Mouse (Mus musculus): ENCODE measurements around the gene Tssc4. TPM values are rescaled to one million over a fixed set of nuclear protein-coding genes. Genes with fewer than 3 reads are reported as not detected.

Tssc4 gene
- polyA plus RNA-seq, 1 experiment from 2014 or later = 134 TPM

DNA sequence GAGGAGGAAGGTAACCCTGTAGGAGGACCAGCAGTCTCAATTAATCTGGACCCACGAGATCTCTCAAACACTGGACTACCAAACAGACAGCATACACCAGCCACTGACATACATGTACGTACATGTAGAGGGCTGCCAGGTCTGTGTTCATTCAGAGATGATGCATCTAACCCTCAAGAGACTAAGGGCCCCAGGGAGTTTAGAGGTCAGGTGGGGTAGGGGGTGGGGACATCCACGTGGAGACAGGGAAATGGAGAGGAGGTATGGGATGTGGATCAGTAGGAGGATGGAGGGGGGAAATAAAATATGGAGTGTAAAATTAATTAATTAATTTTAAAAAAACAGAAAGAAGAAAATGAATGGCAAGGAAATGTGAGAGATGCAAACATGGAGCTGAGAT lies 32.3 kb upstream of the Tssc4 start:
- Histone ChIP-seq H3K4me3 (no peak overlapping the region), H3K36me3 (no peaks in the 10 kb centered on the region; the same call in 1 of the 2 replicates), H3K27ac (no peak overlapping the region), H3K9me3 (no peaks in the 10 kb centered on the region), H3K4me1 (replicated peaks) (peaks cover 3% of the 10 kb centered on the region), H3K27me3 (ENCODE audit: insufficient read depth, poor library complexity, severe bottlenecking) (no peaks in the 10 kb centered on the region)
- no peak for DNase-seq (ENCODE audit: low spot score)
- WGBS = 89% methylated on average over 3 of the region's 3 CpGs

DNA sequence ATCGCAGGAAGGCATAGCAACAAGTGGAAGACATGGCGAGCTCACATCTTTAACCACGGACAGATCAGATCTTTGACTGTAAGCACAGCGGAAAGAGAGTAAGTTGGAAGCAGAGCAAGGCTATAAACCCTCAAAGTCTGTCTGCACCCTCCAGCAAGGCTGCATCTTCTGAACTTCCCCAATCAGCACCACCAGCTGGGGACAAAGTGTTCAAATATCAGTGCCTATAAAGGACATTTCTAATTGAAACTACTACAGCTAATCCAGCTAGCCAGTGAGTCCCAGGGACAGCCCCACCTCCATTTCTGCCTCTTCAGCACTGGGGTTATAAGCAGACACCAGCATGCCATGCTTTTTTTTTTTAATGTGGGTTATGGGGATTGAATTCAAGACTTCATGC lies 31.7 kb upstream of the Tssc4 start:
- H3K36me3 ChIP-seq = no peaks in the 10 kb centered on the region; the same call in 1 of the 2 replicates
- H3K27ac ChIP-seq = no peak overlapping the region
- 91% methylated on average over 4 of the region's 4 CpGs for WGBS
- H3K4me1 ChIP-seq (replicated peaks) = peaks cover 8% of the 10 kb centered on the region
- no peak overlapping the region for H3K4me3 ChIP-seq
- H3K9me3 ChIP-seq = no peaks in the 10 kb centered on the region
- H3K27me3 ChIP-seq (ENCODE audit: insufficient read depth, poor library complexity, severe bottlenecking) = no peaks in the 10 kb centered on the region
- DNase-seq (ENCODE audit: low spot score) = no peak

DNA sequence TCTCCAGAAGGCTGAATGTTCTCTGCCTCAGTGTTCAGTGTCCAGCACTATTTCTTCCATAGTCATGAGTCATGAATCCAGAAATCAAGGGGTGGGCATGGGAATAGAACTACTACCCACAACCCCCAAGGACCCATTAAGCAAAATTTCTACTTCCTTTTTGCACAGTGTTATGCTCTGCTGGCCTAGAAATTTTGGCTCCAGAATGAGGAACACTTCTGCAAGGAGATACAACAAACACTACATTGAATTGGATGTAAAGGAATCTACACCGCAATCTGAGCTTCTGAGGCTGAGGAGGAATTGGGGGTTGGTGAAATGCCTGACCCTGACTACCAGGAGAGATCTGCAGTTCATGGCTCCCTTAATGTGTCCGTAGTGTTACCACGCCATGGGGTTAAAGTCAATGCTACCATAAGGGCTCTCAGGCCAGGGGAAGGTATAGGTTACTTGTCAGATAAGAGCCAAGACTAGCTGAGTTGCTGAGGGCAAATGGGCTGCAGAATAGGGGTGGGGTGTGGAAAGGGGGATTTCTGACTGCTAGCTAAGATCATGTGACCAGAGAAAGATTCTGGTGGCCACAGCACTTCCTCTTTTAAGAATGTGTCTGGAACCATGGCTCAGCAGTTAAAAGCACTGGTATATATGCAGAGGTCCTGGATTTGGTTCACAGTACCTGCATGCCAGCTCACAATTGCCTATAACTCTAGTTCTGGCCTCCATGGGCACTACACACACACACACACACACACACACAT lies 30.7 kb upstream of the Tssc4 start:
- Histone ChIP-seq H3K9me3 (no peaks in the 10 kb centered on the region), H3K4me1 (replicated peaks) (peaks cover 11% of the 10 kb centered on the region), H3K4me3 (no peak overlapping the region), H3K27ac (no peak overlapping the region), H3K36me3 (no peaks in the 10 kb centered on the region), H3K27me3 (ENCODE audit: insufficient read depth, poor library complexity, severe bottlenecking) (no peaks in the 10 kb centered on the region)
- no peak for DNase-seq (ENCODE audit: low spot score)
- 89% methylated on average over 3 of the region's 3 CpGs for WGBS

DNA sequence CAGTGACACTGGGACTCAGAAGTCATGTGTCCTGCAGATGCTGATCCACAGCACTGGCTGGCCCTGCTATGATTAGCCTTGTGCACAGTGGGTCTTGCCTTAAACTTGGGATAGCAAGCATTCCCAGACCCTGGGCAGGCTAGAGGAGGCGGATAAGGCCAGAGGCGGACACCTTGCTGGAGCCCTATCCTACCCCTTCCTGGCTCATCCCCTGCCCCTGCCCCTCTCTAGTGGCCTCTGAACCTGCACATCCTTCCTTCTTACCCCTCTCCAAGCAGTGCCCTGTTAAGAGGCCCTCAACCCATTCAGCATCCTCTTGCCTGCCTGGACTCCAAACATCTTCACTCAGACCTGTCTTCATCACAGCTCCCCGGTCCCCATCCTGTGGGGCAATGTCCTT lies 28.5 kb upstream of the Tssc4 start:
- Histone ChIP-seq H3K36me3 (no peaks in the 10 kb centered on the region), H3K4me3 (no peak overlapping the region)
- WGBS = 93% methylated on average over 3 of the region's 3 CpGs

DNA sequence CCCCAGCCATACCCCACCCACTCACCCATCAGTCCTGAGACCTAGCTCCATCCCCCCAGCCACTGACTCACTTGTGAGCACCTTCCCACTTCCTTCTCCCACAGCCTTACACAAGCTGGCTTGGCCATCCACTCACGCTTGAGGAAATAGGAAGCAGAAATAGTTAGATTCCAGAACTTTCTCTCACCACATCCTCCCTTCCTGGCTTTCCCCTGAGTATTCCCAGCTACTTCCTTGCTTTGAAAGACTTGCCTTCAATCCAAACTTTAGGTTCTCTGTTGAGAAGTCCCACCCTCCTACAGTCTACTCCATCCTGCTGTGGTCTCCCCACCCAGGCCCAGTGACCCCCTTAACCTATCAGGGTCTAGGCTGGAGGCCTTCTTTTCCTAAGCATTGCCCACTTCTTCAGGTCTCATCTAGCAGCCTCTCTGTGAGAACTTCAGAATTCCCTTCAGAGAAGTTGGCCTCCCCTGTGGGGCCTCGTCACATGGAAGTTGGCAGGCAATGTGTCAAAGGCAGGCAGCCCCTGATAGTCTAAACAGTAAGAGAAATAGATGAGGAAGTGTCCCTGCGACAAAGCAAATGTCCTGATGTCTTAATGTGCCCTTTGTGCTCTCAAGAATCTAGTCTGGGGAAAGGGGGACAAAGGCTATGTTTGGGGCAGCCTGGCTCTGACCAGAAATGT lies 27.8 kb upstream of the Tssc4 start:
- 83% methylated on average over 3 of the region's 3 CpGs for WGBS
- Histone ChIP-seq H3K4me3 (no peak overlapping the region), H3K9me3 (no peaks in the 10 kb centered on the region), H3K27ac (peak overlapping the region; percentile 41; the same call in 1 of the 2 replicates), H3K36me3 (no peaks in the 10 kb centered on the region), H3K27me3 (ENCODE audit: insufficient read depth, poor library complexity, severe bottlenecking) (no peaks in the 10 kb centered on the region), H3K4me1 (replicated peaks) (peaks cover 11% of the 10 kb centered on the region)
- DNase-seq (ENCODE audit: low spot score) = no peak

More for the DNA sequence above, 28.5 kb upstream of the Tssc4 start:
- Histone ChIP-seq H3K27me3 (ENCODE audit: insufficient read depth, poor library complexity, severe bottlenecking) (no peaks in the 10 kb centered on the region), H3K27ac (no peak overlapping the region), H3K4me1 (replicated peaks) (peaks cover 11% of the 10 kb centered on the region), H3K9me3 (no peaks in the 10 kb centered on the region)
- DNase-seq (ENCODE audit: low spot score) = no peak

DNA sequence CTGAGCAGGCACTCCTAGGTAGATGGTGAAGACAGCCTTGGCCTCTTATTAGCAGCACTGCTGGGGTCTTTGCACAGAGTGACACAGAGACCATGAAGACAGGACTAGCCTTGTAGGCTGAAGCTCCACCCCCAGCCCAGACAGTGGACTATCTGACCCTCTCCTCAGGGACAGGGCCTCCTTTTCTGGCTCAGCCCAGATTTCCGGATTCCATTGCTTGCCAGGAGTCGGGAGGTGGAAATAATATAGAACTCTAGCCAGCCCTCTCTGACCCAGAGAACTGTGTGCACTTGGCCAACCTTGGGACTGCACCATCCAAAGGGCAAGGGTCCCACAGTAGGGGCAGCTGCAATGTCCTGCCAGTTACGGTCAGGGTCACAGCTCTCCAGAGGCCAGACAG lies 27.0 kb upstream of the Tssc4 start:
- H3K9me3 ChIP-seq = no peaks in the 10 kb centered on the region
- DNase-seq (ENCODE audit: low spot score) = no peak
- H3K27me3 ChIP-seq (ENCODE audit: insufficient read depth, poor library complexity, severe bottlenecking) = no peaks in the 10 kb centered on the region
- WGBS = 64% methylated on average over 3 of the region's 3 CpGs
- peaks cover 11% of the 10 kb centered on the region for H3K4me1 ChIP-seq (replicated peaks)
- no peaks in the 10 kb centered on the region for H3K36me3 ChIP-seq
- H3K27ac ChIP-seq = peak overlapping the region; percentile 41; the same call in 1 of the 2 replicates
- H3K4me3 ChIP-seq = no peak overlapping the region

DNA sequence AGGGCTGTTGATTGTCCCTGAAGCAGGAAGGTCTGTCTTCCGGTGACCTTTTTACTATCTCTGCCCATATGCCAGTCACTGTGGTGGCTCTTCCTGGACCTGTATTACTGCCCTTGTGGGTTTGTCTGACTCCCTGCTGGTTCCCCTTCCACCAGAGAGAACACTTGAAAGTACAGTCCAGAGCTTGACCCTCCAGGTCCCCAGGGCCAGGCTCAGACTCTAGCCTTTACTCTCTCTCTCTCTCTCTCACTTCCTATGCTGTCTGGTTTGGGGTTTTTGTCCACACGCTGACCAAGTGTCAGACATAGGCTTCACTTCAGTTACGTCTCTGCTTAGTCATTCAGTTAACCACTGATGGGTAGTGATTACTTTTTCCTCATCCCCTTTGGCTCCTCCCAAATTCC lies 26.1 kb upstream of the Tssc4 start:
- Histone ChIP-seq H3K36me3 (no peaks in the 10 kb centered on the region), H3K4me1 (replicated peaks) (peaks cover 11% of the 10 kb centered on the region), H3K27me3 (ENCODE audit: insufficient read depth, poor library complexity, severe bottlenecking) (no peaks in the 10 kb centered on the region), H3K27ac (0 out of 2 replicates have a peak overlapping the region, but pooled peaks have one; percentile 16), H3K4me3 (no peak overlapping the region), H3K9me3 (no peaks in the 10 kb centered on the region)
- no peak for DNase-seq (ENCODE audit: low spot score)
- 94% methylated on average over 3 of the region's 3 CpGs for WGBS

DNA sequence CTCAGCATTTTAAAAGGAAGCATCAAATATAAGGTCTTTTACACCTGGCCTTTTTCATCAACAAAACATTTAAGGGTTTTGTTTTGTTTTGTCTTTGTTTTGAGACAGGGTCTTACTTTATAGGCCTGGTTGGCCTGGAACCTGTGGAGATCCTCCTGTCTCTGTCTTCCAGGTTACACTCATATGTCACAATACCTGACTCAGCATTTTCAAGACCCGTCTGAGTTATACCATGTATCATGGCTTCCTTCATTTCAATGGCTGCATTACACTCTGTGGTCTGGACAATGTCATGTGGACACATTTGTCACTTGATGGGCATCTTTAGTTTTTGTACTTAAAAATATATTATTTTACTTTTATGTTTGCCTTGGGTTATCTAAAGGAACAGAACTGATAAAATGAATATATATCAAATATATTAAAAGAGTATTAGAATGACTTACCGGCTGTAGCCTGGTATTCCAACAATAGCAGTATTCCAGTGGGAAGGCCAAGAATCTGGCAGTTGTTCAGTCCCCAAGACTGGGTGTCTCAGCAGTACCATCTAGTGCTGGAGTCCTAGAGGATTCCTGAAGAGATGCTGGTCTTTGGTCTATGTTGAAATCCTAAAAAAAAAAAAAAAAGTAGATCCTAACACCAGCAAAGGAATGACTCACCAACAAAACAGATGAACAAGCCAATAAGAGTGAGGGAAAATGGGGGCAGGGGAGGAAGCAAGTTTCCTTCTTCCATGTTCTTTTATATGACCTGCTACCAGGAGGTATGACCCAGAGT lies 24.8 kb upstream of the Tssc4 start:
- no peaks in the 10 kb centered on the region for H3K27me3 ChIP-seq (ENCODE audit: insufficient read depth, poor library complexity, severe bottlenecking)
- no peak for DNase-seq (ENCODE audit: low spot score)
- no peak overlapping the region for H3K4me3 ChIP-seq
- H3K4me1 ChIP-seq (replicated peaks) = peaks cover 11% of the 10 kb centered on the region
- no peaks in the 10 kb centered on the region for H3K9me3 ChIP-seq
- WGBS = 92% methylated on average over 2 of the region's 2 CpGs
- H3K27ac ChIP-seq = no peak overlapping the region
- H3K36me3 ChIP-seq = no peaks in the 10 kb centered on the region

DNA sequence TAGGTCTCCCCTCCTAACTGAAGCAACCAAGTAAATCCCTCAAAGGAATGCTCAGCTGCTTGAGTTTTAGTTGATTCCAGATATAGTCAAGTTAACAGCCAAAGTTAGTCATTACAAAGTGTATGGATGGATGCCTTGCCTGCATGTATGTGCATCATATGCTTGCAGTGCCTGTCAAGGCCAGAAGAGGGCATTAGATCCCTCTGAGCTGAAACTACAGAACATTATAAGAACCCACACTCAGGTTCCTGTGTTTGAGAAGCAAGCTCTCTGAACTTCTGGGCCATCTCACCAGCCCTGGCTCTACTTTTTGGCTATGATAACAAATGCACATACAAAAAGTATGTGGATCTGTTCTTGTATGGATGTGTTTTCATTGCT lies 24.2 kb upstream of the Tssc4 start:
- Histone ChIP-seq H3K4me1 (replicated peaks) (peaks cover 11% of the 10 kb centered on the region), H3K9me3 (no peaks in the 10 kb centered on the region), H3K27ac (no peak overlapping the region), H3K36me3 (no peaks in the 10 kb centered on the region), H3K27me3 (ENCODE audit: insufficient read depth, poor library complexity, severe bottlenecking) (no peaks in the 10 kb centered on the region), H3K4me3 (no peak overlapping the region)
- no peak for DNase-seq (ENCODE audit: low spot score)

DNA sequence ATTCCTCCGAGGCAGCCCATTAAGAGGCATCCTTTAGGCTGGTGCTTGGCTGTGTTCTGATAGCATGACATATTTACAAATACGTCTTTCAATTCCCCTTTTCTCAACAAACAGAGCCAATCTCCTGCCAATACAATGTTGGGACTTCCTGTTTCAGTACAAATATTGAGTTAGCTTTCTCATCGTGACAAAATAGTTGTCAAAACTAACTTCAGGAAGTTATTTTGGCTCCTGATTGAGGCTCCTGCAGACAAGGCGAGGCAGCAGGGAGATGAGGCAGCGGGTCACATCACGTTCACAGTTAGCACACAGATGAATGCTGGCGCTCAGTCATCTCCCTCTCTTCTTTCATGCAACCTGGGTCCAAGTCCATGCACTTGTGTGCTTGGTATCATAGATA lies 22.7 kb upstream of the Tssc4 start:
- Histone ChIP-seq H3K4me3 (no peak overlapping the region), H3K9me3 (no peaks in the 10 kb centered on the region), H3K36me3 (no peaks in the 10 kb centered on the region), H3K27me3 (ENCODE audit: insufficient read depth, poor library complexity, severe bottlenecking) (no peaks in the 10 kb centered on the region; the same call in 1 of the 2 replicates), H3K27ac (no peak overlapping the region), H3K4me1 (replicated peaks) (peaks cover 11% of the 10 kb centered on the region)
- no peak for DNase-seq (ENCODE audit: low spot score)
- 84% methylated on average over 7 of the region's 7 CpGs for WGBS

DNA sequence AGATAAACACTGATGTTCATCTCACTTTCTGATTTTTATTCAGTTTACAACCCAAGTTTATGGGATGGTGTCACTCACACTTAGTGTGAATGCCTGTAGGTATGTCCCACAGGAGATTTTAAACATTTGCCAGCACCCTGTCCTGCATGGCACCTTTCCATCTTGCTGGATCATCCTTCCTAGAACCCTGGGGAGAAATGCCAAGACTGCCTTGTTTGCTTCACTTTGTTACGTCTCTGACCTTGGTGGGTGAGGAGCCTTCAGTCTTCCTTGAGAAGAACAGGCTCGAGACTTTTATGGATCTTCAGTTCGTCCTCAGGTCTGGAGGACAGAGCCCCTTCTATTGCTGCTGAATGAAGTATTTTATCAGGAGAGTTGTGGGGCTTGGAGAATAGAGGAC lies 19.7 kb upstream of the Tssc4 start:
- Histone ChIP-seq H3K4me1 (replicated peaks) (peaks cover 22% of the 10 kb centered on the region), H3K27me3 (ENCODE audit: insufficient read depth, poor library complexity, severe bottlenecking) (no peaks in the 10 kb centered on the region; the same call in 1 of the 2 replicates), H3K36me3 (no peaks in the 10 kb centered on the region), H3K4me3 (no peak overlapping the region), H3K9me3 (no peaks in the 10 kb centered on the region), H3K27ac (no peak overlapping the region)
- no peak for DNase-seq (ENCODE audit: low spot score)
- 80% methylated on average over 3 of the region's 3 CpGs for WGBS

DNA sequence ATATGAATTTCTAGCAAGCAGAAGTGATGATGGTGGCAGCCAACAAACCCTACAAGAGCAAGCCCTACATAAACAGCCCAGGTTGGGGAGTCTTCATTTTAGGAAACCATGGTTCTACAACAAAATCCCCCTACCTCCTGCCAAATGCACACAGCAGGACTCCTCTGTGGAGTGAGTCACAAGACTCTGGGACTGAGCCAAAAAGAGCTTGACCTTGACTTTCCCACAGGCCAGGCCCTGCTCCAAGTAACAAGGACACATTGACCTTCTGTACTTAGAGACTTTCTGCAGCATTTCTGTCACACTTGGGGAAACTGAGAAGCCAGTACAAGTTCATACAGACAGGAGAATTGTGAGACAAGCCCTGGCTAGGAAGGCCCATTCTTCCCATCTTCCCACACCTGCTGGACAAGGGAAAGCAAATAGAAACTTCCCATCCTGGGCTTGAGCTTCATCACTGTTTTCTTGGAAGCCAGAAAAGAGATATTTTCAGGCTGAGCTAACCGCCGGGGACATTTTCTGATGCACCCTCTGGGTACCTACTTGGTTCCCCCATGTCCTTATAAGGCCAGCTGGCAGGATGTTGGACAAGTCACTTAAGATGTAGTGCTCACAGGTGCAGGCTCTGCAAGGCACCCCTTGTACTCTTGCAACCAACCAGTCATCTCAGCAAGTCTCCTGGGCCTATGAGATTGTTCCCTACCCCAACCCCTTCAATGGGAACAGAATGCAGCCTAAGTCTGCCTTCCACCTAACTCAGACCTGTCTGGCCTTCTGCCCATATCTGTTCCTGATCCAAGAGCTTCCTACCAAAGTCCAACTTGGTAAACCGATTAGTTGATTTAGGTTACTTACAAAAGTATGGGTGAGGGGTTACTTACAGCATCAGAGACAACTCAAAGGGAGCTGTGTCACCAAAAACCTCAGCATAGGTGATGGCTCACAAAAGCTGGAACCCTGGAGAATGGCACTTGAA lies 18.9 kb upstream of the Tssc4 start:
- no peaks in the 10 kb centered on the region for H3K9me3 ChIP-seq
- DNase-seq (ENCODE audit: low spot score) = no peak
- 91% methylated on average over 3 of the region's 3 CpGs for WGBS
- no peak overlapping the region for H3K4me3 ChIP-seq
- H3K27me3 ChIP-seq (ENCODE audit: insufficient read depth, poor library complexity, severe bottlenecking) = no peaks in the 10 kb centered on the region; the same call in 1 of the 2 replicates
- H3K4me1 ChIP-seq (replicated peaks) = peaks cover 30% of the 10 kb centered on the region
- no peak overlapping the region for H3K27ac ChIP-seq
- no peaks in the 10 kb centered on the region for H3K36me3 ChIP-seq
